Mouse (Mus musculus): Measurements from ENCODE around the gene Cnot2.

The Cnot2 gene

DNA sequence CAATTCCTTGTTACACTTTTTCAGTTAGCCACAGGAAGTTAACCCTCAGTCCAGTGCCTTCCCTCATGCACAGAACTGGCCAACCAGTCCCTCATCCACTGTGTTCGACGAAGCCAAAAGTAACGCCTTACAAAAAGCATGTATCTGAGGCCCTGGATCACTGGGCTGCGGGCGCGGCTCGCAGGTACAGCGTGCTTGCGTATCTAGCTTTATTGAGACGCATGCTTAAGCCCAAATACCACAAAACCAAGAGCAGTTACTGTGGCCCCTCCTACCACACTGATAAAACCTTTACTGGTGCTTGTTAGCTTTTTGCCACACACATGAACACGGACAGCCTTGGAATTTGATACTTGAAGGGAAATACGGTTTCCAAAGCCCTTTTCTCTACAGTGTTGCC, 99.4 kb downstream of the Cnot2 start:
- in situ Hi-C loops (cut with MboI; ENCODE audit: low sequenced_read_pairs): no loop called here

DNA sequence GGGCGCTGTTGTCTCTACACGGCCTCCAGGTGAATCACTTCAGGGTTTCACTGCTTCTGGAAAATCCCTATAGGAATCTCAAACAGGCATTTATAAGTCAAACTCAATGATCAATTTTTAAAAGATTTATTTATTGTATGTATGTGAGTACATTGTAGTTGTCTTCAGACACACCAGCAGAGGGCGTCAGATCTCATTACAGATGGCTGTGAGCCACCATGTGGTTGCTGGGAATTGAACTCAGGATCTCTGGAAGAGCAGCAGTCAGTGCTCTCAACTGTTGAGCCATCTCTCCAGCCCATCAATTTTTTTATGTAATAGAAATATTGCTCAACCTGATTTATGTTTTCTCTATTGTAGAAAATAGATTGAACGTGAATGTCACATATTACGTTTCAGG, 100.3 kb downstream of the Cnot2 start:
- in situ Hi-C loops (cut with MboI; ENCODE audit: low sequenced_read_pairs): no loop called here

DNA sequence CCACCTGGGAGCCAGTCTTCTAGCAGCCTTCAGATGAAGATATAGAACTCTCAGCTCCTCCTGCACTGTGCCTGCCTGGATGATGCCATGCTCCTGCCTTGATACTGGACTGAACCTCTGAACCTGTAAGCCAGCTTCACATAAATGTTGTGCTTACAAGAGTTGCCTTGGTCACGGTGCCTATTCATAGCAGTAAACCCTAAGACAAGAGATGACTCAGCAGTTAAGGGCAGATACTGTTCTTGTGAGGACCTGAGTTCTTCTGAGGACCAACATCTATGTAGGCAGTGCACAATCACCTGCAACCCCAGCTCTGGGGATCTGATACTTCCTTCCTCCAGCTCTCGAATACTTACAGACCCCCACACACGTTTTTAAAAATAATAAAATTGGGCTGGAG, 104.8 kb downstream of the Cnot2 start:
- in situ Hi-C loops (cut with MboI; ENCODE audit: low sequenced_read_pairs): no loop called here

DNA sequence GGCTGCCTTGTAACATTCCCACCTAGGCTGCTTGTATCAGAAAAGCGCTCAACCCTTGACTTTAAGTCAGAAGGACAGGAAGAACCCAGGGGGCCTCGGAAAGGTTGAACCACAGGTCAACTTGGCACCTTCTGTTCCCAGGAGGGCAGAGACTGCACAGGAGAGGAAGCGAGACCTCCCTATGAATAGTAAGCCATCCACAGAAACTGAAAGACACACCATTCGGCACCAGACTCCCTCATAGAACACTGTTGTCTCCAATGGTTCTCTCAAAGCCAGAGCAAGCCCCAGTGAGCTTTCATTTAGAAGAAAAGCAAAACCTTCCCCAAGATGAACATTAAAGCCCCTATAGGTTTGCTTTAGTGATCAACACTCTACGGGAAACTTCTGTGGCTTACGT, 105.6 kb downstream of the Cnot2 start:
- in situ Hi-C loops (cut with MboI; ENCODE audit: low sequenced_read_pairs): no loop called here

DNA sequence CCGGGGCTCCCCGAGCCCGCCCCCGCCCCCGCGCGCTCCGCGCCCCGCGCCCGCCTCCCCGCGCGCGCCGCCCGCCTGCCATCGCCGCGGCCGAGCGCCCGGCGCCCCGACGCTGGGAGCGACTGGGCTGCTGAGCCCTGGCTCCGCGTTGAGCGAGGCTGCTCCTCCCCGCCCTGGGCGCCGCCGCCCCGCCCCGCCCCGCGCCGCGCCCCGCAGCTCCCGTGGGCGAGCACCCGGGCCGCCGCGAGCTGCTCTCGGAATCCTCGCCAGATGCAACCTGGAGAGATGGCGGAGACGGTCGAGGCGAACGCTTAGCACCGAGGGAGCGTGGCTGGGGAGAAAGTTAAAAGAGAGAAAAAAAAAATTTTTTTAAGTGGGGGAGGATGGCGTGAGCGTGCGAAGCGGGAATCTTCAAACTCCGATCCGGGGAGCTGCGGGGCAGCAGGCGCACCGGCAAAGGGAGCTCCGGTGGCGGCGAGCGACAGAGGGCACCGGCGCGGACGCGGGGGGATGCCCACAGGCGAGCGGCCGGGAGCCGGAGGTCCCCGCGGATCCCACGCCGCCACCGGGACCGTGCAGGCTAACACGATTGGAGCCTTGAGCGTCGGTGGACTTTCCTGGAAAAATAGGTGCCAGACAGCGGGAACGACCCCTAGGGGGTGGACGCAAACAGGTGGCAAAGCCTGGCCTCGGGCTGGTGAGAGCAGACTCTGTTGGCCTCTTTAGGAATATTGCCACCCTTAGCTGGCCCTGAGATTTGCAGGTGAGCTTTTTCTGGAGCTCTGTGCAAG, 107.4 kb downstream of the Cnot2 start, which contains the start of gene Kcnmb4:
Kcnmb4 (minus strand) TSS at position 120 of the 791 bp plus-strand sequence.
- in situ Hi-C loops (cut with MboI; ENCODE audit: low sequenced_read_pairs): no loop called here

DNA sequence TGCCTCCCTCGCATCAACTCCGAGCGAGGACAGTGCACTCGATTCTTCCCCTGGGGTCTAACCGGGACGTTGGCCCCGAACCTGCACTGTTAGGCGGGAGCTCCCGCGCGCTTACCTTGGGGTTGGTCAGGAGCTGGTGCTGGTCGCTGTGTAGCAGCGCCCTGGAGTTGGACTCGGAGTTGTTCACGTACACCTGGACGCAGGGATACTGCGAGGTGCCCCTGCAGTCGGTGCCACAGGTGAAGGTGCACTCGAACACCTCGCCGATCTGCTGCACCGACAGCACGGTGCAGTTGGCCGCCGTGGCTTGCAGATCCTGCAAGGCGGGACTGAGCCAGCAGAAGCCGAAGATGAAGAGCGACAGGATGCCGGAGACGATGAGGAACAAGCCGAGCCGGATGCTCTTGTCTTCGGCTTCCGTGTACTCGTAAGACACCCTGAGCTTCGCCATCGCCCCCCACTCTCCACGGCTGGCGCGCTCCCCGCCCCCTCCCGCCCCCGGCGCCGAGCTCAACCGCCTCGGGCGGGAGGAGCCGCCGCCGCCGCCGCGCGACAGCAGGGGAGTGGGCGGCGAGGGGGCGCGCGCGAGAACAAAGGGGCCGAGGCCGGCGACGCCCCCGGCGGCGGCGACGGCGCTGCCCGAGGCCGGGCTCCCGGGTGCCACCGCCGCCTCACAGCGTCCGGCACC, 108.1 kb downstream of the Cnot2 start:
- in situ Hi-C loops (cut with MboI; ENCODE audit: low sequenced_read_pairs): no loop called here

DNA sequence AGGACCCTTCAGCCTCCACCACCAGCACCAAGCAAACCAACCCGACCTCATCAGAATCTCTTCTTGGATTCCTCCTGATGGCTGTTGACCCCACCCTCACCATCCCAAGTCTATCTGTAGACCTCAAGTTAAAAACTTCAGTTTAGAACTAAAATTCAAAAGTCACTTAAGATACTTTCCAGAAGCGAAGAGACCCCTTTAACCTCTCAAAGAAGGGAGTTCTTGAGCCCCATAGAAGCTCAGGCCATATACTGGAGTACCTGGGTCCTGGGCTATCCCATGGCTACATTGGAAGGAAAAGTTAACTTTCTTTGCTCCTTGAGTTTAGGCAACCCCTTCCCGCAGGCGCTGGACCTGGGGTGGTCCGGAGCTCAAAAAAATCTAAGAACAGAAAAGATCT, 108.7 kb downstream of the Cnot2 start:
- in situ Hi-C loops (cut with MboI; ENCODE audit: low sequenced_read_pairs): no loop called here

DNA sequence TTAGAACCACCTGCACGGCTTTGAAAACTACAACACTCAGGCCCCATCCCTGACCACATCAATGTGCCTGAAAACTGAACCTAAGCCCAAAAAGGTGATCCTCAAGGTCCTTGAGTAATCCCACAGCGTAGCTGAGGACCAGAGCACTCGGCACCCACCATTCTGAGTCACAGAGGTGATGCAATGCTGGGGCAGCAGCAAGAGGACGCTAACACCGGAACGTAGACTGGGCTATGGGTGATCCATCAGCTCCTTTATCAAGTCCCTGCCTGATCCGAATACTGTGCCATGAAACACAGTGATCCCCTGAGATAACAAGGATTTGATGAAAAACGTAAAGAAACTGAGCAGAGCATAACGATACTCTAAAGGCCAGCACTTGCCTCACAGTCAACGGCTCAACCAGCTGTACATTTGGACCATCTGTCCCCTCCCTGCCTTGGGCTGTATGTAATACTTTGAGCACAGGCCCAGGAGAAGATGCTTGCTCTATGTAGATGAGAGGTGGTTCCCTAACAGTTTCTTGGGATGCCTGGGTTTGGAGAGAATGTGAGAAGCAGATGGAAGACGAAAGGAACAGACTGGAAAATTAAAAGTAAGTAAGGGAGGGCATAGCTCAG, 110.9 kb downstream of the Cnot2 start:
- in situ Hi-C loops (cut with MboI; ENCODE audit: low sequenced_read_pairs): no loop called here

DNA sequence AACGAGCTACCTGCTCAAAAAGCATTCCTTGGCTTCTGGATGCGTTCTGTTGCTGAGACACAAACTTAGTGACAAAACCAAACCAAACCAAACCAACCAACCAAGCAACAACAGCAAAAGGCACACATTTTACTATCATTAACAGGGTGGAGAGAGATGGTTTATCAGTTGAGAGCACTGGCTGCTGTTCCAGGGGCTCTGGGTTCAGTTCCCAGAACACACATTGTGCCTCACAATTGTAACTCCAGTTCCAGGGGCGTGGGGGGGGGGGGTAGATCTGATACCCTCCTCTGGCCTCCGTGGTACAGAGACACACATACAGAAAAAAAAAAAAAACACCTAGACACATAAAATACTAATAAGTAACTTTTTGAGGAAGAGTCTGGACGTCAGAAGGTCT, 113.2 kb downstream of the Cnot2 start:
- in situ Hi-C loops (cut with MboI; ENCODE audit: low sequenced_read_pairs): no loop called here

DNA sequence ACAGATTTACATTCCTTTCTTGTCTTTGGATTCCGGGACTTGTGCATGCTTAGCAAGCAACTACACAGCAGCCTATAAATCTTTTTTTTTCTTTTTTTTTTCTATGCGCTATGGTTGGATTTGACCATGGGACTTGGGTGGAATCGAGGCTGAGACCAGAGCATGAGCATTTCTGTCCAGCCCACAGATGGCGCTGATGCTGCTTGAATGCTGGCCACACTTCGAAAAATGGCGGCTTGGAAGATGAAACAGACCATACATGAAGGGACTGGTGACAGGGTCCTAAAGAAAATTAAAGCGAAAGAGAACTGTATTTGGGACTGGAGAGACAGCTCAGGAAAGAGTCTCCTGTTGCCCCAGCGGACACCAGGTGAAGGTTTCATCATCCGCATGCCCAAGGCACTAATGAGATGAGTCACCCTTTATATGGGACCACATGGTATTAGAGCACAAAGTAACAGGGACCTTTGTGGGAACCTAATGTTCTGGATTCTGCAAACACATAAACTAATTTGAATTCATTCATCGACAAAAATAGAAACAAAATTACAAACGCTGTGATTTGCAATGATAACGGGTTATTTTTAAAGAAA, 117.5 kb downstream of the Cnot2 start:
- in situ Hi-C loops (cut with MboI; ENCODE audit: low sequenced_read_pairs): no loop called here

DNA sequence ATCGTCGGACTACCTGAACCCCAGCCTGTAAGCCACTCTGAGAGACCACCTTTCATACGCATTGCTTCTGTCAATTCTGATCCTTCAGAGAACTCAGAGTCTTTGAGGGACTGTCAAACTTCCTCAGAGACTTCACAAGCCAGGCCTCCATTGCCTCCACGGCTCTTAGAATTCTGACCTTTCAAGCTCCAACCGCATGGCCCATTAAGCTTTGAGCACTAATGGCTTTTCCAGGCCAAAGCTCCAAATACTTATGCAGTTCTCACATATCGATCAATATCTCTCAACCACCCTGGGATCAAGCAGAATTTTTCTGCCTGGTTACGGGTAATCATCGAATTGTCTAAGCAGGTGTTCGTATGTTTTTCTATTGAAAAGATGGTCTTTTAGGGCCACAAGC, 119.9 kb downstream of the Cnot2 start:
- in situ Hi-C loops (cut with MboI; ENCODE audit: low sequenced_read_pairs): no loop called here

DNA sequence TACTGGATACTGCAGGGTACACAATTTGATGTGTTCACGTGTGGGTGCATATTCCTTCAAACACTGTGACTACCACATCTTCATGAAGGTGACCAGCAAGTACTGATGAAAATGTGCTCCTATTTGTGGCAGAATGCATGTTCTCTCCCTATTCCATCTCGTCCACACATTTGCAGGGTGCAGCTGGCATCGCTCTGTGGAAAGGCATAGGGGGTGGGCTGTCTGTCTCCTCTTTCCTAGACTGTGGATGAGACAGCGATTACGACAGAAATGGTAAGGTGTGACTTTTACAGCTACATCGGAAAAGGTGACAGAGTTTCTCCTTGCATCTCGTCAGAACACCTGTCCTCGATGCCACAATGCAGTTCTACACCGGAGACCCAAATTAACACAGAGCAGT, 122.5 kb downstream of the Cnot2 start:
- in situ Hi-C loops (cut with MboI; ENCODE audit: low sequenced_read_pairs): no loop called here

DNA sequence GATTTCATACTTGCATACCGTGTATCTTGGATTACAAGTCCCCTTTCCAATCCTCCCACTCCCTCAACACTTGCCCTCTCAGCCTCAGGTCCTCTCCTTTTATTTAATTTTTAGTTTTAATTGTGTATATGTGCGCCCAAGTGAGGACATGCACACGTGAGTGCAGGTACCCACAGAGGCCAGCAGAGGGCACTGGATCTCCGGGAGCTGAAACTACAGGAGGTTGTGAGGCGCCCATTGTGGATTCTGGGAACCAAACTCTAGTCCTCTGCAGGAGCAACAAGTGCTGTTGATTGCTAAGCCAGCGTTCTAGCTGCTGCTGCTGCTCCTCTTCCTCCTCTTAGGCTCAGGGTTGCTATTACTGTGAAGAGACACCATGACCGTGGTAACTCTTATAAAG, 128.5 kb downstream of the Cnot2 start:
- in situ Hi-C loops (cut with MboI; ENCODE audit: low sequenced_read_pairs): no loop called here

DNA sequence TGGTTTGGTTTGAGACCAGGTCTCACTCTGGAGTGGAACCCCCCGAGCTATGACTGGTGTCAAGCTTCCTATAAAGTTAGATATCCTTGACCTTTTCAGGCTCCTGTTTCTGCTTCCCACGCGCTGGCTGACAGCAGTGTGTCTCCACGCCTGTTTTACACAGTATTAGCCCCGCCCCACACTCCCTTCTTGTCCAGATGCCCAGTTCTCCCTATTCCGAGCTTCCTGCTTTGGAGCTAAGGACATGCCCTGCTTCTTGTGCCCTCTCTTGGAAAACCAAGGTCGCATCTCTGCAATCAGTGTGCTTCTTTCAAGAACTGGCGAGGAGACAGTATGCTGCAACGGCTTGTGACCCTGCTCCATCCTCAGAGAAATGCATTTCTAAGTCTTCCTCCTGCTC, 130.7 kb downstream of the Cnot2 start:
- in situ Hi-C loops (cut with MboI; ENCODE audit: low sequenced_read_pairs): no loop called here

DNA sequence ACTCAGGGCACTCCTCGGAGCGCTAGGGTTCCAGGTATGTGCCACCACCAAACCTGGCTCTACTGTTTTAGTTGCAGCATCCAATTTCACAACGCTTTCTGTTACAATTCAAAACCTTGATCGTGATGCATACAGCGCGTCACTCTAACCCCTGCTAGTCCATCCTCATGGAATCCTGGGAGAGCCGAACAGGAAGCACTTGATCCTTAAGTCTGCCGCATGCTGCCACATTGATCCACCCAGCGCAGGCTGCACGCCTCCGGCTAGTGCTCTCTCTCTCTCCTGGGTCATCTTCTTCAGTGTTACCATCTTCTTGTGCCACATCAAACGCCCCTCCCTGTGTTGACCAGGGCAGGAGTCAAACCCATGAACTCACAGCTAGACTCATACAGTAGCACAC, 133.1 kb downstream of the Cnot2 start:
- in situ Hi-C loops (cut with MboI; ENCODE audit: low sequenced_read_pairs): no loop called here

DNA sequence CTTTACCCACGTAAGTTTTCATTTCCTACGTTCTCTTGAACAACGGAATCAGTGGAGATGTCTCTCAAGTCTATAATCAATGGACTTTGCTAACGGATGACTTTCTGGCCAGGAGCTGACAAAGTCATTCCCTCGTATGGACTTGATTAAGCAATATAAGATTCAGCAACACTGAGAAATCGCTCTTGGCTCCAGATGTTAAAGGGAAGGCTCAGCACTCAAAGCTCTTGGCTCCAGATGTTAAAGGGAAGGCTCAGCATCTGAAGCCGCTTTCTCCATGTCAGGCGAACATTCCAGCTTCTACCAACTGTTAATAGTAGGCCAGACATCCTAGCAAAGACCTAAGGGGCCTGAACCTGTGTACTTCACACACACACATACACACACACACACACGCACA, 134.1 kb downstream of the Cnot2 start:
- in situ Hi-C loops (cut with MboI; ENCODE audit: low sequenced_read_pairs): no loop called here

DNA sequence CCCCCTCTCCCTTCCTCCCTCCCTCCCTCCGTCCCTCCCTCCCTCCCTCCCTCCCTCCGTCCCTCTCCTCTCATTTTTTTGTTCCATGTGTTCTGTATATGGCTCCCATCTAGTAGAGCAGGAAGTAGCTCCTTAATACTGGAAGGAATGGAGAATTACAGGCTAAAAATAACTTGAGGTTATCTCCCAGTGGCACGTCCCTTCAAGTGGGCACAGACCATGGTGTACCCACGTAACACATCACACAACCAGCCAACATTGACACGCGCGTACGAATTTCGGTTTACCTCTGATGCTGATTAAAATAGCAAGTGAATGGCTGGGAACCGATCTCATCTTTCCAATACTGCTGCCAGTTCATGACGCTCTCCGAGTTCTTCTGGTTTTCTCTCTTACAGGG, 135.3 kb downstream of the Cnot2 start:
- in situ Hi-C loops (cut with MboI; ENCODE audit: low sequenced_read_pairs): no loop called here

DNA sequence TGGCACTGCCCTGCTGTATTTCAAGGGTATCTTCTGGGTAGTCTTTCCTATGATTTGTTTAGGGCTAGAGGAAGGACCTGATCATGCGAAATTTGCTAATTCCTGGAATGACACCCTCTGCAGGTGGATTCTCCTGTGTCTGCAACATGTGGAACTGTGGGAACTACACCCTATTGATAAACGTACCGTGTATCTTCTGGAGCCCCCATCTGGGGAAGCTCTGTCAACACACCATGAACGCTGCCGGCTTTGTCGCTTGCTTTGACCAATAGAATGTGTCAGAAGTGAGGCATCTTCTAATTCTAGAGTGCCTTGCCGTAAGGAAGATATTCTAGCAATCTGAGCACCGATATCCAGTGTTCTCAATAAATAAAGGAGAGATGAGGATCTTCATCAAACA, 136.5 kb downstream of the Cnot2 start:
- in situ Hi-C loops (cut with MboI; ENCODE audit: low sequenced_read_pairs): no loop called here

DNA sequence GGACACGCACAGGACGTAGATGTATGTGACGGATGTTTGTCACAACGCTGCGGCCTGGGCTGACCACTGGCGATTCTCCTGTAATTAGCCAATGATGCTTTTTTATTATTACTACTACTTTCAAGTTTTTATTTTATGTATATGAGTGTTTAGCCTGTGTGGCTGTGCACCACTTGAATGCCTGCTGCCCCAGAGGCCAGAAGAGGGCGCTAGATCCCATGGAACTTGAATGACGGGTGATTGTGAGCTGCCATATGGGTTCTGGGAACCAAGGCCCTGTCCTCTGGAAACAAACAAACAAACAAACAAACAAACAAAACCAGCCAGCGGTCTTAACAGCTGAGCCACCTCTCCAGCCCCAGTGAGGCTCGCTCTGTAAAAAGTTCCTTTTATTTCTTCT, 136.9 kb downstream of the Cnot2 start:
- in situ Hi-C loops (cut with MboI; ENCODE audit: low sequenced_read_pairs): no loop called here

DNA sequence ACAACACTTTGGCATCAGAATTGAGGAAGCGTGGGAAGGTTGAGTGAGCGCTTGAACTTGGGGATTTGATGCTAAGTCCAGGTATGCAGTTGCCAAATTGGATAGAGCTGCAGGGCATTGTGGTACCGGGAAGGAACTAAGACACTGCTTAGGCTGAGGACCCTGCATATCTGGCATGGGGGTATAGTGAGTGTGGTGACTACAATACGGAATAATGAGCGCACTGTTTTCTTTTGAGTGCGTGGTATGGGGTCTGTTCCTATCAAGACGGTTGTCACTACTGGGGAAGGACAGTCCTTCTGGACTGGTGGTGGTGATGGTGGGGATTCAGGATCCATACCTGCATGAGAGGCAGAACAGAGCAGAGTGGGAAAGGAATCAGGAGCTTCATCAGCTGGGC, 140.4 kb downstream of the Cnot2 start:
- in situ Hi-C loops (cut with MboI; ENCODE audit: low sequenced_read_pairs): no loop called here

DNA sequence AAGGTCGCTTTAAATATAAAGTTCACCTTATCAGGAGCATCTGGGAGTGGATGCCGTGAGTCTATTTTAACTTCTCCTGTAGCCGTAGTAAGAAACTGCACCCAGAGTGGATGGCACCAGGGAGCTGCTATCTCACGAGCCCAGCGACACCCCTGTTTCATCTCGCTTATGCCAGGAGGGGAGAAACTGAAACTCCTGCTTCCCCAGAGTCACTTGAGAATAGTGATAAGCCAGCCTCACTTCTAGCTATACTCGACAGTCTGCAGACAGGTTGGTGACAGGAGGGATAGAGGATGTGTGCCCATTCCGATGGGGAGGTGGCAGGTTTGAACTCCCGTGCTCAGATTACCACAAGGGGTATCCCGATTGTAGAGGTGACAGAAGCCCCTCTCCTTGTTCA, 141.2 kb downstream of the Cnot2 start:
- in situ Hi-C loops (cut with MboI; ENCODE audit: low sequenced_read_pairs): no loop called here

DNA sequence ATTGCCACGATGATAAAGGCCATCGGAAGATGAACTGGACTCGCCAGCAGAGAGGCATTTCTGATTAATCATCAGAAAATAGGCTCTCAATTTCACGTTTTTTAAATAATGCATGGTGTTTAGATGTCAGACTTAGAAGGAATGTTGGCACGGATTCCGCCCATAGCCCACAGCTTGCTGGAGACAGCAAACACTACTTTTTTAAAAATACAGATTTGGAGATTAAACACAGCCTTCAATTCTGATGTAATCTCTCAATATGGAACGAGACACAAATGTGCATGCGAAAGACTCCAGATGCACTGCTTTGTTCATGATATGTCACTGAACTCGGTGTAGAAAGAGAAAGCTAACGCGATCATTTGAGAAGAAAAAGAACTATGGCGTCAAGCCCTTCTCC, 145.9 kb downstream of the Cnot2 start:
- in situ Hi-C loops (cut with MboI; ENCODE audit: low sequenced_read_pairs): no loop called here

Data from CH12F3 (cell line).